Mouse (Mus musculus) liver, adult 2 months (tissue): ENCODE data around the gene Pyroxd1.

Source experiments
- CTCF ChIP-seq: fragments of 200-500 bp; IDR thresholded peaks from 2 replicates; pipeline ENCODE4 v1.5.1; 2011; ENCODE audit warnings: low read depth, low read length, control low read depth
- POLR2A ChIP-seq: fragments of 200-500 bp; IDR thresholded peaks from 2 replicates; pipeline ENCODE4 v1.6.1; 2011; ENCODE audit warnings: low read length, control low read depth; ENCODE audit not compliant: insufficient read depth; ENCODE audit errors: extremely low read depth

GRCm38 (mm10) chr6:142365742-142366472, 20.5 kb downstream of the Pyroxd1 start:
- TF ChIP-seq CTCF, result no peak
- no peak for TF ChIP-seq POLR2A
